Mouse (Mus musculus) layer of hippocampus, adult 8-10 months (tissue): ENCODE measurements at regions not wholly inside any gene's neighbourhood (a gene's known extent, or its start where the extent isn't known, plus 50 kb on each side); places are given as distances from the start of the nearest gene placed in this dataset.

Source experiments
- DNase-seq, 2 experiments: peaks; one replicate each; pipeline ENCODE4 v3.0.0; 2022; ENCODE audit warnings: low spot score in 2 of 2
- microRNA-seq, 2 experiments: library from miRNA; unstranded; fragments of <30 nt; microRNA quantifications; one replicate each; pipeline ENCODE4 v1.2.0; 2022

GRCm38 (mm10) chr8:44466409-44467078 lies 468.7 kb upstream of the Fat1 start:
- no peak for DNase-seq

GRCm38 (mm10) chr8:44512876-44513275 lies 422.4 kb upstream of the Fat1 start:
- no peak for DNase-seq

GRCm38 (mm10) chr8:44525915-44526314 lies 409.3 kb upstream of the Fat1 start:
- DNase-seq, result no peak

GRCm38 (mm10) chr8:44529696-44530095 lies 405.6 kb upstream of the Fat1 start:
- no peak for DNase-seq

GRCm38 (mm10) chr8:44548885-44549284 lies 386.4 kb upstream of the Fat1 start:
- no peak for DNase-seq

GRCm38 (mm10) chr8:44559161-44559560 lies 376.1 kb upstream of the Fat1 start:
- DNase-seq, result no peak

GRCm38 (mm10) chr8:44576314-44576858 lies 358.9 kb upstream of the Fat1 start:
- no peak for DNase-seq

- DNase-seq, result no peak
Measured at GRCm38 (mm10) chr8:44576993-44577392, 358.3 kb upstream of the Fat1 start.

Small RNA genes in the stretch of these regions (microRNA-seq; reads per million reads assigned to microRNA genes)
- gene Gm26241, result 0 reads per million in 2 experiments
